Mouse (Mus musculus): ENCODE results near the gene Olfr875. TPM values are rescaled to one million over a fixed set of nuclear protein-coding genes. Genes with fewer than 3 reads are reported as not detected.
"Not testable (repeated sequence)": the region's sequence is repeated elsewhere in the genome, so short reads cannot be mapped to it uniquely, and the experiment has no call there.

The Olfr875 gene
- total RNA-seq (2021), result not detected in 2 replicates
- long read RNA-seq, experiment 1, result 0 reads
- long read RNA-seq, experiment 2, result 0 reads

DNA sequence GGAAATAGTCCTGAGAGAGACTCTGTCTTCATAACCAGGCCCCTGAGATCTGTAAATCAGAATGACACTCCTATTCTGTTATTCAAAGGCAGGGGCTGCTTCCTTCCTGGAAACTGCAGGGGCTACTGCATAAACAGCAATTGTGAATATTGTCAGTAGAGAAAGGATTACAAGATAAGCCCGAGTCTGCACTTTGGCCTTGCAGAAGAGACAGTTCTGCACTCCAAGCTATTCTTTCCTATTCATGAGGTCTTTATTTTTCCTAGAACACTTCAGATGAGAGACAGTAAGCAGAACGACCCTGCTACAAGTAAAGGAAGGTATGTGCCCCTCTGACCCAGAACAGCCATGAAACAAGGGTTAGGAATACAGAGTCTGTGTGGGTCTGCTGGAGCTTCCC lies at the start of gene Olfr875:
TSS of gene Olfr875 (plus strand) at position 99 of the 400 bp plus-strand sequence.
- DNase-seq, result no peak

- no peak for DNase-seq
Observed at GRCm38 (mm10) chr9:37734310-37734709, 37.3 kb upstream of the Olfr875 start.

DNA sequence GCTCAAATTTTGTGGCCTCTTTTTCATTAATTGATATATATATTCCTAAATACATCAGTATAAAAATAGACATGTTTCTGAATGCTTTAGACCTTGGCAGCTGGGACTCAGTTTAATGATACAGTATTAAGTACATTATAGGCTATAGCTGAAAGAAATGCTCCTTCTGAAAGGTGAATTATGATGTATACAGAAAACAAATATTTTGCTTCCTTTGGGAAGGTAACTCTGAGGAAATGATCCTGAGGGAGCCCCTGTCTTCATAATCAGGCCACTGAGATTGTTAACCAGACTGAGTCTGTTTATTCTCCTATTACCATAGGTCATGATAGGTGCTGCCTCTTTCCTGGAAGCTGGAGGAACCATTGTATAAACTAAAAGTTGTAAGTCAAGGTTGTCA lies 26.9 kb upstream of the Olfr875 start, which contains the start of gene Olfr874:
TSS of gene Olfr874 (plus strand) at position 301 of the 400 bp plus-strand sequence.
- DNase-seq, result no peak

- no peak for DNase-seq
Observed at GRCm38 (mm10) chr9:37750319-37751075, 21.2 kb upstream of the Olfr875 start.

DNA sequence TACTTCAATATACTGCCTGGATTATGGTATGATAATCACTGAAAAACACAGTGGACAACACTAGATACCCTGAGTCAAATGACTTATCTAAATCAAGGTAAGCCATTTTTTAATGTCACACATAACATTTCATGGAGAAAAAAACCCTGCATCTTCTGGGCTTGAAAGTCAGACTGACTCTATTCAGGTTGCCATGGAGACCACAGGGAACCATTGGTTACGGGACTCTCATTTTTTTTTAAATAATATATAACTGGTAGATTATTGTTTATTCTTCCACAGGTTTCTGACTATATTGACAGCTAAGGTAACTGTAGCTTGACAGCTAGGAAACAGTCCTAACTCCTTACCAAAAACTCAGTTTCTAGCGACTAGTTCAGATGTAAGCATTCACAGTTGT lies 20.2 kb upstream of the Olfr875 start:
- DNase-seq, result no peak

DNA sequence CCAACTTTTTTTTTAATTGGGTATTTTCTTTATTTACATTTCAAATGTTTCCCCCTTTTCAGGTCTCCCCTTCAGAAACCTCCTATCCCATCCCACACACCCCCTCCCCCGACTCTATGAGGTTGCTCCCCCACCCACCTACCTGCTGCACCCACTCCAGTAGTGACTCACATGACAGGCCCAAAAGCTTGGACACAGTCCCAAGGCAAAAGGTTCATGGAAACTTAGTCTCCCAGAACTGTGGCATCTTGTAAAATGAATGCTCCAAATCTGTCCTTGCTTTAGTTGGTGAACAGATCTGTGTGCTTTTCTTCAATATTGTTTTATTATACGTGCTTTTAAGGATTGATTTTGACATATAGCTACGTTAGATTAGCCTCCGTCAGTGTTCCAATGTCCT lies 19.7 kb upstream of the Olfr875 start:
- peak; percentile 25 for DNase-seq

DNA sequence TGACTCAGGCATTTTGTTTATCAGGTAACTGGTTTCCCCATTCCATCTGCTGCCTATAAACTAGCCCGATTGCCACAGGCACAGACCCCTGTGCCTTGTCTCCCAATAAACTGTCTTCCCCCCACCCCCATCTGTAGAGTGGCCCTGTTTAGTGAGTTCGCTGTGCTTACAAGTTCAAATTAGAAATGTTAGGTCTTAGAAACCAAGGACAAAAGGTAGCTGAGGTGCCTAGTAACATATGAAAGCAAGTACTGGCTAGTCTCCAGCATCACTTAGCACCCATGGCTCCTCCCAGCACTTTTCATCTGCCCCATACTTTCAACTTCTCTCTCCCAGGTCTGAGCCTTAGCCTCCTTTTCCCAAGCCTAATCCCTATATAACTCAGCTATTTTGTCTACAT lies 9.9 kb upstream of the Olfr875 start:
- DNase-seq, result no peak

DNA sequence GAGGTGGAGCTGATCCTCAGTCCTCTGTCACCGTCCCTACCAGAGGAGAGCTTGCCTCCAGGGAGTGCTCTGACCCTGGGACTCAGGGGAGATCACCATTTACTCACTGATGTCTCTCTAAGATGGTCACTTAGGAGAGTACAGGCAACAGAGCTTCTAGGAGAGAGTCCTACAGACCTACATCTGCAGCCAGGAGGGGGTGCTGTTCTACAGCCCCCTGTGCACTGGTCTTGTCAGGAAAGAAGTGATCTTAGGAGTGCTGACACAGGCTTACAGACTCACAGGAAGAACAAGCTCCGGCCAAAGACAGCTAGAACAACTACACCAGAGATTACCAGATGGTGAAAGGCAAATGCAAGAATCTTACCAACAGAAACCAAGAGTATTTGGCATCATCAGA lies 9.1 kb upstream of the Olfr875 start:
- DNase-seq, result peak; percentile 41

- no peak for DNase-seq
Observed at GRCm38 (mm10) chr9:37770661-37771060, 996 bp upstream of the Olfr875 start.

GRCm38 (mm10) chr9:37782766-37783260 lies 11.2 kb downstream of the Olfr875 start:
- DNase-seq, result peak; percentile 27

DNA sequence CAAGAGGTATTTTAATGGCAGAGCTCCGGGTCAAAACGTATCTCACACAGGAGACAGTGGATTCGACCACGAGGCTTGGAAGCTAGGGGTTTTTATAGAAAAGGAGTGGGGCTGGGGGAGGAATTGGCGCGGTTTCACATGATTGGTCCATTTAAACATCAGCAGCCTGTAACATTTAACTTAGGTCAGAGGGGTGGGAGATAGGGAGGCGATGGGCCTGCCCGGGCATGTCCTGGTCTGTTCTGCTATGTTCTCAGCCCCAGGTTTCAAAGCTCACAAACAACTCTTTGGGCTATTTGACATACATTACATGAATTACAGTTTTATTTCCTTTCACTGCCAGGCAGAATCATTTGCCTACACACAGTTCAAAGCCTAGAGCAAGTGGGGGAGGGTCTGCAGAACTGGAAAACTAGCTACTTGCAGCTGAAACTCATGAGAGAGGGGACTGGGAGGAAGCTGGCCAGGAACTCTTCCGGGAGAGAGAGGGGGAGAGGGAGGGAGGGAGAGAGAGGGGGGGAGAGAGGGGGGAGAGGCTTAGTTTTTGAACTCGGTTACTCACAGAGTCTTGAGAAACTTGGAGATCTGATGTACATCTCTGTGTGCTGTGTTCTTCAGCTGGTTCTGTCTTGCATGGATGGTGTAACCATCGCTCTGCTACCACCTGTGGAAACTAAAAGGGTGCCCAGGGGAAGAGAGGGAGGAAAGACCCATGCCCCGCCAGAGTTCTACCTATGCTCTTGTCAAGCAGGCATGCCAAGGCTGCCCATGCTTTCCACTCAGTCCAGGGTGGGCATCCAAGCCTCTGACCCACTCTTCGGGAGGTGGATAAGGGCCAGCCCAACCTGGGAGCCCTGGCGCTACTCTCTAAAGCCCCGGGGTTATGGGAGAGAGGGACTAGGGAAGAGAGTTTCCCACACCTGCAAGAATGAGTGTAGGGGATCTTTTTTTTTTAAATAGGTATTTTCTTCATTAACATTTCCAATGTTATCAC lies 12.0 kb downstream of the Olfr875 start:
- DNase-seq, result not testable (repeated sequence)

DNA sequence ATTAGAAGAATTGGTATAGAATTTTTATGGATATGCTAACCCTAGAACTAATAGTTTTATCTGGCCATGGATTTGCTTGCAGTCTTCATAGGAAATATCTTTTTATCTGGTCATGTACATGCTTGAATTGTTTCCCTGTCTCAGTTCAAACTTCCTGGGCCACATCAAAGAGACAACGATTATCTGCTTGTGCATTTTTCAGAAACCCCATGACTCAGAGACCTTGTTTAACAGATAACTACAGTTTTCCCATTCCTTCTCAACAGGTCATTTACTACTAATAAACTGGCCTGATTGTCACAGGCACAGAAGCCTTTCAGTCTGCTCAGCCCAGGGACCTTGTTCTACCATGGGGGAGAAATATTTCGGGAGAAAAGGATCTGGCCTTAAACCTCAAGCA lies 14.8 kb downstream of the Olfr875 start:
- no peak for DNase-seq

GRCm38 (mm10) chr9:37802055-37802454 lies 30.4 kb downstream of the Olfr875 start:
- DNase-seq, result no peak

DNA sequence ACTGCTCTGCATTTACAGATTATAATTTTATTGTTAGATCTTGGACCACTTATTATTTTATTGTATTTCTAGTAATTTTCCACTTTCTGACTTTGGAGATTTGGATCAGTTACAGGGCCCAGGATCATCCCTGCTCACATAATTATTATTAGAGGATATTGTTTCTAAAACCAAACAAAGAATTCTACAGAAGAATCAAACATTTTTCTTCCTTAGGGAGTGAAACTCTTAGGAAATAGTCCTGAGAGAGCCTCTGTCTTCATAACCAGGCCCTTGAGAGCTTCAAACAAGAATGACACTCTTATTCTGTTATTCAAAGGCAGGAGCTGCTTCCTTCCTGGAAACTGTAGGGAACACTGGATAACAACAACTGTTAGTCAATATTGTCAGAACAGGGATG lies 31.1 kb downstream of the Olfr875 start, which contains the start of gene Olfr876:
TSS of gene Olfr876 (plus strand) at position 301 of the 400 bp plus-strand sequence.
- DNase-seq, result no peak

- no peak for DNase-seq
Observed at GRCm38 (mm10) chr9:37807235-37807634, 35.6 kb downstream of the Olfr875 start.

DNA sequence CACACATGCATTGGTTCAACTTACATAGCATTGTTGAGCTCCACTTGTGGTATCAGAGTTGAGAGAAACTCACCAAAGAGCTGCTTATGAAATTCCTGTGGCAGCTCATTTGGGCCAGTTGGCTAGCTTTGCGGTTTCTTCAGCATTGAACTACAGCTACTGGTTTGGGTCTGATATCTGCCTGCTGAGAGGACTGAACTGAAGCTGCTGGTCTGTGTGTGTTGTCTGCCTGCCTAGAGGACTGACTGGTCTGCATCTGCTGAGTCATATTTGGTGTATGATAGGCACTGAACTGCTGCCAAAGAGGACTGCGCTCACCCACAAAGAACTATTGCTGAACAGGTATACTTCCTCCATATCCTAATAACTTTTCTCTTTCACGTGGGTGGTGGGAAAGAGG lies 36.8 kb downstream of the Olfr875 start:
- peak; percentile 9 for DNase-seq

- DNase-seq, result peak; percentile 79
Observed at GRCm38 (mm10) chr9:37808976-37809375, 37.3 kb downstream of the Olfr875 start.

- no peak for DNase-seq
Observed at GRCm38 (mm10) chr9:37814696-37815095, 43.0 kb downstream of the Olfr875 start.

All from adrenal gland, postnatal 14 days (tissue).